Mouse (Mus musculus): ENCODE data around the gene Fga. TPM values are rescaled to one million over a fixed set of nuclear protein-coding genes. Genes with fewer than 3 reads are reported as not detected.

Gene Fga
- polyA plus RNA-seq, 1 experiment from 2014 or later: 0.30 TPM

- Histone ChIP-seq H3K4me2 (replicated peaks; ENCODE audit: low read depth, low read length) (no peak overlapping the region), H3K9ac (ENCODE audit: low read depth, low read length) (no peak overlapping the region), H3K27ac (ENCODE audit: low read depth, low read length) (no peak overlapping the region), H3K4me1 (ENCODE audit: control insufficient read depth, insufficient read depth, low read length) (no peaks in the 10 kb centered on the region), H3K27me3 (ENCODE audit: control insufficient read depth, insufficient read depth, low read length) (no peaks in the 10 kb centered on the region), H3K9me3 (ENCODE audit: control insufficient read depth, low read length) (no peaks in the 10 kb centered on the region), H3K4me3 (ENCODE audit: low read length) (no peak overlapping the region), H3K36me3 (ENCODE audit: control insufficient read depth, insufficient read depth, low read length) (no peaks in the 10 kb centered on the region)
- no peak for ATAC-seq (ENCODE audit: low FRiP score, low TSS enrichment)
- WGBS: 75% methylated on average over 2 of the region's 2 CpGs
These were observed 13.0 kb downstream of the Fga start for GRCm38 (mm10) chr3:83038865-83039264.

- Histone ChIP-seq H3K4me3 (ENCODE audit: low read length) (no peak overlapping the region), H3K36me3 (ENCODE audit: control insufficient read depth, insufficient read depth, low read length) (no peaks in the 10 kb centered on the region), H3K4me1 (ENCODE audit: control insufficient read depth, insufficient read depth, low read length) (no peaks in the 10 kb centered on the region), H3K27ac (ENCODE audit: low read depth, low read length) (no peak overlapping the region), H3K9ac (ENCODE audit: low read depth, low read length) (no peak overlapping the region), H3K4me2 (replicated peaks; ENCODE audit: low read depth, low read length) (no peak overlapping the region), H3K9me3 (ENCODE audit: control insufficient read depth, low read length) (no peaks in the 10 kb centered on the region), H3K27me3 (ENCODE audit: control insufficient read depth, insufficient read depth, low read length) (no peaks in the 10 kb centered on the region)
- ATAC-seq (ENCODE audit: low FRiP score, low TSS enrichment): no peak
- 74% methylated on average over 4 of the region's 4 CpGs for WGBS
These were observed 13.8 kb downstream of the Fga start for GRCm38 (mm10) chr3:83039666-83040065.

- Histone ChIP-seq H3K9me3 (ENCODE audit: control insufficient read depth, low read length) (no peaks in the 10 kb centered on the region), H3K4me3 (ENCODE audit: low read length) (no peak overlapping the region), H3K27me3 (ENCODE audit: control insufficient read depth, insufficient read depth, low read length) (no peaks in the 10 kb centered on the region), H3K4me2 (replicated peaks; ENCODE audit: low read depth, low read length) (no peak overlapping the region), H3K4me1 (ENCODE audit: control insufficient read depth, insufficient read depth, low read length) (no peaks in the 10 kb centered on the region), H3K9ac (ENCODE audit: low read depth, low read length) (no peak overlapping the region), H3K27ac (ENCODE audit: low read depth, low read length) (no peak overlapping the region), H3K36me3 (ENCODE audit: control insufficient read depth, insufficient read depth, low read length) (no peaks in the 10 kb centered on the region)
- ATAC-seq (ENCODE audit: low FRiP score, low TSS enrichment): no peak
- 93% methylated on average over 5 of the region's 5 CpGs for WGBS
These were observed 16.6 kb downstream of the Fga start for GRCm38 (mm10) chr3:83042451-83042850.

GRCm38 (mm10) chr3:83046649-83047048 lies 20.8 kb downstream of the Fga start:
- H3K4me1 ChIP-seq (ENCODE audit: control insufficient read depth, insufficient read depth, low read length): no peaks in the 10 kb centered on the region
- H3K9me3 ChIP-seq (ENCODE audit: control insufficient read depth, low read length): no peaks in the 10 kb centered on the region
- no peak overlapping the region for H3K4me3 ChIP-seq (ENCODE audit: low read length)
- ATAC-seq (ENCODE audit: low FRiP score, low TSS enrichment): no peak
- H3K9ac ChIP-seq (ENCODE audit: low read depth, low read length): no peak overlapping the region
- H3K27ac ChIP-seq (ENCODE audit: low read depth, low read length): no peak overlapping the region
- H3K27me3 ChIP-seq (ENCODE audit: control insufficient read depth, insufficient read depth, low read length): no peaks in the 10 kb centered on the region
- 88% methylated on average over 11 of the region's 11 CpGs for WGBS
- H3K4me2 ChIP-seq (replicated peaks; ENCODE audit: low read depth, low read length): no peak overlapping the region
- no peaks in the 10 kb centered on the region for H3K36me3 ChIP-seq (ENCODE audit: control insufficient read depth, insufficient read depth, low read length)

- no peak within 1 kb of the TSS for H3K4me3 ChIP-seq (ENCODE audit: low read length)
- H3K4me2 ChIP-seq (replicated peaks; ENCODE audit: low read depth, low read length): no peak within 1 kb of the TSS
- WGBS: 83% methylated on average over 8 of the region's 8 CpGs
- no peaks in the 10 kb centered on the region for H3K9me3 ChIP-seq (ENCODE audit: control insufficient read depth, low read length)
- no peak within 1 kb of the TSS for H3K27ac ChIP-seq (ENCODE audit: low read depth, low read length)
- ATAC-seq (ENCODE audit: low FRiP score, low TSS enrichment): no peak
- H3K9ac ChIP-seq (ENCODE audit: low read depth, low read length): no peak within 1 kb of the TSS
- H3K36me3 ChIP-seq (ENCODE audit: control insufficient read depth, insufficient read depth, low read length): no peaks in the 10 kb centered on the region
- no peaks in the 10 kb centered on the region for H3K4me1 ChIP-seq (ENCODE audit: control insufficient read depth, insufficient read depth, low read length)
- no peaks in the 10 kb centered on the region for H3K27me3 ChIP-seq (ENCODE audit: control insufficient read depth, insufficient read depth, low read length)
These were observed 23.8 kb downstream of the Fga start, which contains the start of gene Fgb for GRCm38 (mm10) chr3:83049680-83050079. Gene Fgb, minus strand, starts transcription at chr3:83049863.

- Histone ChIP-seq H3K27me3 (ENCODE audit: control insufficient read depth, insufficient read depth, low read length) (no peaks in the 10 kb centered on the region), H3K36me3 (ENCODE audit: control insufficient read depth, insufficient read depth, low read length) (no peaks in the 10 kb centered on the region), H3K27ac (ENCODE audit: low read depth, low read length) (no peak overlapping the region), H3K9me3 (ENCODE audit: control insufficient read depth, low read length) (no peaks in the 10 kb centered on the region), H3K9ac (ENCODE audit: low read depth, low read length) (no peak overlapping the region), H3K4me2 (replicated peaks; ENCODE audit: low read depth, low read length) (no peak overlapping the region), H3K4me3 (ENCODE audit: low read length) (no peak overlapping the region), H3K4me1 (ENCODE audit: control insufficient read depth, insufficient read depth, low read length) (no peaks in the 10 kb centered on the region)
- no peak for ATAC-seq (ENCODE audit: low FRiP score, low TSS enrichment)
- WGBS: 76% methylated on average over 5 of the region's 5 CpGs
These were observed 24.8 kb downstream of the Fga start for GRCm38 (mm10) chr3:83050661-83051060.

GRCm38 (mm10) chr3:83052102-83052501 lies 26.2 kb downstream of the Fga start:
- H3K36me3 ChIP-seq (ENCODE audit: control insufficient read depth, insufficient read depth, low read length): no peaks in the 10 kb centered on the region; the same call in 1 of the 2 replicates
- H3K4me3 ChIP-seq (ENCODE audit: low read length): no peak overlapping the region
- H3K4me2 ChIP-seq (replicated peaks; ENCODE audit: low read depth, low read length): no peak overlapping the region
- 83% methylated on average over 5 of the region's 5 CpGs for WGBS
- H3K4me1 ChIP-seq (ENCODE audit: control insufficient read depth, insufficient read depth, low read length): peaks cover 8% of the 10 kb centered on the region; the same call in 1 of the 2 replicates
- no peak overlapping the region for H3K27ac ChIP-seq (ENCODE audit: low read depth, low read length)
- no peak overlapping the region for H3K9ac ChIP-seq (ENCODE audit: low read depth, low read length)
- no peaks in the 10 kb centered on the region for H3K27me3 ChIP-seq (ENCODE audit: control insufficient read depth, insufficient read depth, low read length)
- no peaks in the 10 kb centered on the region for H3K9me3 ChIP-seq (ENCODE audit: control insufficient read depth, low read length)
- ATAC-seq (ENCODE audit: low FRiP score, low TSS enrichment): no peak

- Histone ChIP-seq H3K4me3 (ENCODE audit: low read length) (no peak overlapping the region), H3K27me3 (ENCODE audit: control insufficient read depth, insufficient read depth, low read length) (no peaks in the 10 kb centered on the region), H3K36me3 (ENCODE audit: control insufficient read depth, insufficient read depth, low read length) (peaks cover 8% of the 10 kb centered on the region; the same call in 1 of the 2 replicates), H3K9ac (ENCODE audit: low read depth, low read length) (no peak overlapping the region), H3K4me1 (ENCODE audit: control insufficient read depth, insufficient read depth, low read length) (peaks cover 8% of the 10 kb centered on the region; the same call in 1 of the 2 replicates), H3K9me3 (ENCODE audit: control insufficient read depth, low read length) (no peaks in the 10 kb centered on the region), H3K27ac (ENCODE audit: low read depth, low read length) (no peak overlapping the region), H3K4me2 (replicated peaks; ENCODE audit: low read depth, low read length) (no peak overlapping the region)
- 93% methylated on average over 7 of the region's 7 CpGs for WGBS
- no peak for ATAC-seq (ENCODE audit: low FRiP score, low TSS enrichment)
These were observed 27.2 kb downstream of the Fga start for GRCm38 (mm10) chr3:83053126-83053525.

GRCm38 (mm10) chr3:83053758-83054157 lies 27.9 kb downstream of the Fga start:
- Histone ChIP-seq H3K27me3 (ENCODE audit: control insufficient read depth, insufficient read depth, low read length) (no peaks in the 10 kb centered on the region), H3K9me3 (ENCODE audit: control insufficient read depth, low read length) (no peaks in the 10 kb centered on the region), H3K4me2 (replicated peaks; ENCODE audit: low read depth, low read length) (no peak overlapping the region), H3K4me1 (ENCODE audit: control insufficient read depth, insufficient read depth, low read length) (peaks cover 8% of the 10 kb centered on the region; the same call in 1 of the 2 replicates), H3K9ac (ENCODE audit: low read depth, low read length) (no peak overlapping the region), H3K4me3 (ENCODE audit: low read length) (no peak overlapping the region), H3K36me3 (ENCODE audit: control insufficient read depth, insufficient read depth, low read length) (peaks cover 13% of the 10 kb centered on the region), H3K27ac (ENCODE audit: low read depth, low read length) (no peak overlapping the region)
- ATAC-seq (ENCODE audit: low FRiP score, low TSS enrichment): no peak
- 36% methylated on average over 10 of the region's 10 CpGs for WGBS

Measured in kidney, embryonic 14.5 days (tissue).